Mouse (Mus musculus) layer of hippocampus, adult 2 months (tissue): Measurements from ENCODE around the gene Sh2d1b2. TPM values are rescaled to one million over a fixed set of nuclear protein-coding genes. Genes with fewer than 3 reads are reported as not detected.
"Not testable (repeated sequence)": the region's sequence is repeated elsewhere in the genome, so short reads cannot be mapped to it uniquely, and the experiment has no call there.

Source experiments
- DNase-seq, 2 experiments: peaks; one replicate each; pipeline ENCODE4 v3.0.0; 2022; ENCODE audit warnings: low spot score in 2 of 2
- H3K27ac ChIP-seq: fragments of 200-600 bp; 2 replicates; pipeline ENCODE4 v1.8.1; 2022
- H3K4me3 ChIP-seq: fragments of 200-600 bp; 2 replicates; pipeline ENCODE4 v1.8.1; 2022; ENCODE audit warnings: mild to moderate bottlenecking
- CTCF ChIP-seq: fragments of 200-600 bp; conservative IDR thresholded peaks from 2 replicates; pipeline ENCODE4 v1.8.1; 2022; ENCODE audit warnings: antibody characterized with exemption, mild to moderate bottlenecking, moderate library complexity
- long read RNA-seq, 2 experiments: library from polyadenylated mRNA; stranded (forward); transcript quantifications; one replicate each; pipeline ENCODE4 v2.0.0; 2021; ENCODE audit warnings: borderline mapping rate in 2 of 2
- total RNA-seq, 2 experiments: library from RNA; stranded (reverse); gene quantifications; 2 replicates each; pipeline ENCODE4 v1.2.3; 2021

Sh2d1b2 gene
- not detected for total RNA-seq
- long read RNA-seq, experiment 1 = 0 reads
- long read RNA-seq, experiment 2 = 0 reads

- DNase-seq, H3K4me3 ChIP-seq, H3K27ac ChIP-seq: not testable (repeated sequence)
These were observed at the start of gene Sh2d1b2 for GRCm38 (mm10) chr1:170232688-170233087. TSS of gene Sh2d1b2 (plus strand) at chr1:170232749.

GRCm38 (mm10) chr1:170185137-170185536, 47.4 kb upstream of the Sh2d1b2 start:
- H3K4me3 ChIP-seq = no peak overlapping the region
- H3K27ac ChIP-seq = no peak overlapping the region
- no peak for TF ChIP-seq CTCF
- DNase-seq = no peak

GRCm38 (mm10) chr1:170186531-170186930, 46.0 kb upstream of the Sh2d1b2 start:
- no peak for TF ChIP-seq CTCF
- peak in 1 of 2 experiments; percentile 46 for DNase-seq
- Histone ChIP-seq H3K4me3 (no peak overlapping the region), H3K27ac (peak overlapping the region; percentile 54)

GRCm38 (mm10) chr1:170188601-170189000, 43.9 kb upstream of the Sh2d1b2 start:
- H3K4me3 ChIP-seq = no peak overlapping the region
- H3K27ac ChIP-seq = no peak overlapping the region
- no peak for DNase-seq
- TF ChIP-seq CTCF = no peak

- TF ChIP-seq CTCF = no peak
- H3K4me3 ChIP-seq = no peak overlapping the region
- no peak overlapping the region for H3K27ac ChIP-seq
- no peak for DNase-seq
These were observed 42.3 kb upstream of the Sh2d1b2 start for GRCm38 (mm10) chr1:170190225-170190624.

GRCm38 (mm10) chr1:170191925-170192324, 40.6 kb upstream of the Sh2d1b2 start:
- DNase-seq = no peak
- H3K4me3 ChIP-seq = no peak overlapping the region
- H3K27ac ChIP-seq = no peak overlapping the region
- peak; percentile 23 for TF ChIP-seq CTCF

- no peak overlapping the region for H3K27ac ChIP-seq
- no peak for TF ChIP-seq CTCF
- no peak overlapping the region for H3K4me3 ChIP-seq
- DNase-seq = no peak
These were observed 36.3 kb upstream of the Sh2d1b2 start for GRCm38 (mm10) chr1:170196211-170196610.

- peak; percentile 74 for TF ChIP-seq CTCF
- no peak overlapping the region for H3K27ac ChIP-seq
- no peak overlapping the region for H3K4me3 ChIP-seq
- DNase-seq = no peak
These were observed 32.2 kb upstream of the Sh2d1b2 start for GRCm38 (mm10) chr1:170200379-170200778.

- DNase-seq = no peak
- TF ChIP-seq CTCF = no peak
- H3K27ac ChIP-seq = no peak overlapping the region
- H3K4me3 ChIP-seq = no peak overlapping the region
These were observed 26.2 kb upstream of the Sh2d1b2 start for GRCm38 (mm10) chr1:170206395-170206794.

GRCm38 (mm10) chr1:170213181-170213879, 19.2 kb upstream of the Sh2d1b2 start:
- H3K4me3 ChIP-seq = no peak overlapping the region
- no peak overlapping the region for H3K27ac ChIP-seq
- TF ChIP-seq CTCF = no peak
- DNase-seq = no peak

- no peak for TF ChIP-seq CTCF
- peak overlapping the region; percentile 86 for H3K4me3 ChIP-seq
- H3K27ac ChIP-seq = peak overlapping the region; percentile 93
- DNase-seq = no peak
These were observed 18.2 kb upstream of the Sh2d1b2 start for GRCm38 (mm10) chr1:170214383-170214756.

GRCm38 (mm10) chr1:170214757-170215522, 17.6 kb upstream of the Sh2d1b2 start, which contains the start of gene Uhmk1:
TSS of gene Uhmk1 (minus strand) at chr1:170215397.
- Histone ChIP-seq H3K27ac (peak within 1 kb of the TSS; percentile 93), H3K4me3 (peak within 1 kb of the TSS; percentile 86)
- TF ChIP-seq CTCF = no peak
- DNase-seq = peak; percentile 92

GRCm38 (mm10) chr1:170215590-170215989, 17.0 kb upstream of the Sh2d1b2 start:
- Histone ChIP-seq H3K4me3 (peak overlapping the region; percentile 86), H3K27ac (peak overlapping the region; percentile 93)
- no peak for TF ChIP-seq CTCF
- no peak for DNase-seq
